Mouse (Mus musculus): ENCODE measurements around the gene Steap1.

DNA sequence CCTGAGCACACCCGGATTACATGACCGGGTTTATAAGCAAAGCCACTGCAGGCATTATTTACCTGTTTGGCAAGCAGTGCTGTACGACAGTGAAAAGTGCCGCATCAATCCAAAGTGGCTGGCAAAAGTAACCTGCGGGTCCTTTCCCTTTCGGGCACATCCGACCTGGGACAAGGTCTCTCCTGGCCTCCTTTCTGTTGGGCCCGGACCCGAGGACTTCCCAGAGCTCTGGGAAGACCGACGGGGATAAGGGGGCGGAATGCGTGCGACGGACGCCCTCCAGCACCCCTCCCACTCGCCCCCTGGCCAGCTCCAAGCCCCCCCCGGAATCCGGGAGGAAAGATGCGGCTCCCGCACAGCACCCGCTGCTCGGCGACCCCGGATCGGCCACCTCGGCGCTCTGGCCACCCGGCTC is 55.6 kb downstream of the Steap1 start:
- TF ChIP-seq POLR2A (IDR thresholded peaks at IDR 0.05; ENCODE audit: borderline replicate concordance, low read depth, low read length) (no peak), CTCF (IDR thresholded peaks at IDR 0.05; ENCODE audit: low read depth, low read length) (no peak)

Measured in bone marrow macrophage, adult 2 months (primary cell).